Mouse (Mus musculus) cerebellum, adult 8-10 months (tissue): ENCODE measurements around the gene Itgb7.
"Not testable (repeated sequence)": the region's sequence is repeated elsewhere in the genome, so short reads cannot be mapped to it uniquely, and the experiment has no call there.

Experiments used
- DNase-seq: peaks from one replicate; pipeline ENCODE4 v3.0.0; 2022

Gene Itgb7

DNA sequence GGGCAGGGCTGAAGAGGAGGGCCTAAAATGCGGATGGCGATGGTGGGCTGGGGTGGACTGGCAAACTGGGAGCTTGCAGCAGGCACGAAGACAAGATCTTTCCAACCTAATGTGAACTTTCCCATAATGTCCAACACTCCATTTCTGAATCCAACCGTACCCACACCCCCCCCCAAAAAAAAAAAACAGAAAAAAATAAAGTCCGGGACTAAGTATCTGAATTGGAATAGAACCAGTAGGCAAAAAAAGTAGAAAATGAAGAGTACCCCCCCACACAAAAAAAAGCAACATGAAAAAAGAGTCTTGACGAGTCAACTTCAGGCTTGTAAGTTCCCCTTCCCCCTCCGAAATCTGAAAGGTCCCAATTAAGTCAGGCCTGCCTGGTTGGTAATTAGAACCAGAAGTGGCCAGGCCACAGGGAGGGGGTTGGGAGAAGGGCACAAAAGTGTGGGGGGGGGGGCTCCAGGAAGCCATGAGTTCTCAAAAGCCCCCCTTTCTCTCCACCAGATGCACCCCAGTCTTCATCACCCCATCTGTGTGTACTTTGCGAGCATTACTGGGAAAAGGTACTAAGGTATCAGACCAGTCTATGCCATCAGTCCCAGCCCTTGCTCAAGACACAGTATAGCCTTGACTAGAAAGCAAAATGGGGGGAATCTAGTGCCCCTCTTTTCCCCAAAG is 16.5 kb upstream of the Itgb7 start:
- DNase-seq = no peak

DNA sequence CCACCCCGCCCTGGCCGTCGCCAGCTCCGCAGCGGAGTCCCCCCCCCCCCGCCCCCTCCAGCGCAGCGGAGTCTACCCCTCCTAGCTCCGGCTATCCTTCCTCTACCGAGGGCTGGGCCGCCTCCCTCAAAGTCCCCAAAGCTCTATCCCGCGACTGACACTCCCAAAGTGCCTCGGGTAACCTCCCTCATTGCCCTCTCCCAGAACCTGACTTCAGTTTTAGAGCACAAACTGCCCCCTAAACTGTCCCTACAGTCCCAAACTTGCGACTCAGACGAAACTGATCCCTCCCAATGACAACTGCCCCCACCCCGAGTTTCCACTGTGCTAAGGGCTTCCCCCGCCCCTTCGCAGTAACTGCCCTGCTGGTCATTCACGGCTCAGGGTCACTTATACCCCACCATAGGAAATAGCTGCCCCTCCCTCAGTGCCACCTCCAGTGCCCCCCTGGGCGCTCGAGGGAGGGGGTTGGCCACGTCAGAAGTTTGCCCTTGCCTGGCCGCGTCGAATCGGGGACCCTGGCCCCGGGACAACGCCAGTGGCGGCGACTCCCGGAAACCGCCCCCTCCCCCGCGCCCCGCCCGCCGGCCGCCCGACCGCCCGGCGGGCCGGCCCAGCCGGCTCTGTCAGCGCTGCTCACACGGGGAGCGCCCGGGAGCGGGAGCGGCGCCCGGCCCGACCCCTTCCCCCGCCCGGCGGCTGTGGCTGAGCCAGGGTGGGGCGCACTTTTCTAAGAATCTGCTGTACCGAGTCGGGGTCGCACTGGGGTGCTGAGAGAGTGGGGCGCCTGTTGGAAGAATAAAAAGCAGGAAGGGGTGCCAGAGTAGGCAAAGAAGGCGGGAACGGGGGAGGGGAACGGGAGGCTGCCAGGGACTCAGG is 15.7 kb upstream of the Itgb7 start:
- peak; percentile 52 for DNase-seq

DNA sequence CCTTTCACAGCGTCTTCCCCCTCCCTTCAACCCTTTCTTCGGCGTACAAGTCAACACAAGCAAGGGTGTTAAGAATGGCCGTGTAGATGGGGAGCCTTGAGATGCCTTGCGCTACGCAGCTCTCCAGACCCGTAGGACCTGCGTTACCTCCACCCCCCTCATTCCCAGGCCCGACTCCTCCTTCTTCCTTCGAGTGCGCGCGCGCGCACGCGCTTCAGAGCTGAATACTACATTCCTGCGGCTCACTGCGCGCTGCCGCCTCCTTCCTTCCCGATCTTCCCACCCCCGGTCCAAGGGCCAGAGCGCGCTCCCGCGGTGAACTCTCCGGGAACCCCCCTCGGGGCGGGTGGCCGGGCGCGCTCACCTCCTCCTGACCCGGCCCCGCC is 15.1 kb upstream of the Itgb7 start:
- DNase-seq = peak; percentile 89

DNA sequence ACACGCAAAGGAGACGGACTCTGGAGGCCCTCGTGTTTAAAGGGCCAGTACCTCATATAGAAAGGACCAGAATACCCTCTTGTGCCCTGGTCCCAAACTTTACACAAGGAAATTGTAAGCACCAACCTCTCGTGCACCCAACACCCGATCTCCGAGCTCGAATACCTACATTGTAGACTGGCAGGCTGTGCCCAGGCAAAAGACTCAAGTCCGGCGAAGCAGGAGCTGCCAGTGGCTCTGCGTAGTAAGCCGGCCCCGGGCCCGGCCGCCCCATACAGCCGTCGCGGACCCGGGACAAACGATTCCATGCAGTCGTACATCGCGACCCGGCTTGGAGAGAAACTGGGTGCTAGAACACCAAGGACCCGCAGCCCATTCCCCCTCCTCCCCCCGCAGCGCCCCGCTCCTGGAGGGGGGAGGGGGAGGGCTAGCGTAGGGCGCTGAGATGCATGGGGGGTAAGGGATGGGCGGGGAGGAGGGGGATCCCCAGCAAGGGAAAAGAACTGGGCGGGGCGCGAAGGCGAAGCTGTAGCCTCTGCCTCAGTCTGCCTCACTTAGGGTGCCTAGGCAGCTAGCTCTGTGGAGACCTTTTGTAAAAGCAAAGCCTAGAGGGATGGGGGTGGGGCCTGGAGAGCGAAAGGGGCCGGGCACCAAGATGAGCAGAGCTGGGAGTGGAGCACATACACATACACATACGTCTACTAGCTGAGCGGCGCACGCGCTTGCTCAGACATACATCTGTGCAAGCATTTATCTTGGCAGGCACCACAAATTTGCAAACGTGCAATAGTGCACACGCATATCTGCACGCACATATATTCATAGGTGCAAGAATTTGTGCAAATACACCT is 14.4 kb upstream of the Itgb7 start:
- peak; percentile 70 for DNase-seq

- DNase-seq = no peak
Measured at GRCm38 (mm10) chr15:102245461-102245881, 13.7 kb upstream of the Itgb7 start.

GRCm38 (mm10) chr15:102244306-102245191 is 12.8 kb upstream of the Itgb7 start:
- DNase-seq = no peak

DNA sequence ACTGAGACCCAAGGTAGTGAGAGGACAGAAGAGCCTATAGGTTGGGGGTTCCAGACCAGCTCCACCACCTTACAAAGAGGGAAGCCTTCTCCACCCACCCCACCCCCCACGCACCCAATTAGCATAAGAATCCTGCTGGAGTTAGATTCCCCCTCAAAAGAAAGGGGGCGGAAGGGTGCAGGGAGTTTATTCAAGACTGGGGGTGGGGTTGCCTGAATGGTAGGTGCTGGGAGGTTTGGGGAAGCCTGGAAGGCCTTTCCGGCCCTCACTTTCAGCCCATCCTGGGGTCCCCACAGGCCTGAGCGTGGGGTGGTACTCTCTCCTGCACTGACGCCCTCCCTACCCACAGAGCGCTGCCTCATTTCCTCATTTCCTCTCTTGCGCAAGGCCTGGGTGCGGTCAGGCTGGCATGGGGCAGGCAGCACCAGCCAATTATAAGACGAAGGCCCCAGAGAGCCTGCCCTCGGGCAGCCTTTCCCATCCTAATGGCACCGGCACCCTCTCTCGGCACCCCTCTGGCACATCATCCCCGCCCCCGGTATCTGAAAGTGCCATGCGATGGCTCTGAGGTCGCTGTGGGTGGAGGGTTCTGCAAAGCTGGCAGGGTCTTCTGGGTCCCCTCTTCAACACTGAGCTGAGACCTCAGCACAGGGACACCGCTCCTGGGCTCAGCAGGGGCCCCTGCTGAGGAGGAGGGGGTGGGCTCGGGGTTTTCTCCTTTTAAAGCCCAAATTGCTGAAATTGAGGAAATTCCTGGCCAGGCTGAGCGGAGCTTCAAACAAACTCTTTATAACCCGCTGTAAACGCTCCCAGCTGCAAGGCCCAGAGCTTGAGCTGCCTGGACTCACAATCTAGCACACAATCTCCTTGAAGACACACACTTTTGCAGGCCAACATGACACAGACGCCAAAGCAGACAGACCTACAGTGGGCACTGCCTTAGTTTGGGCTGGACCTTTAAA is 11.8 kb upstream of the Itgb7 start:
- DNase-seq = no peak

GRCm38 (mm10) chr15:102242404-102243228 is 10.9 kb upstream of the Itgb7 start:
- DNase-seq = no peak

- DNase-seq = no peak
Measured at GRCm38 (mm10) chr15:102240607-102241006, 8.9 kb upstream of the Itgb7 start.

DNA sequence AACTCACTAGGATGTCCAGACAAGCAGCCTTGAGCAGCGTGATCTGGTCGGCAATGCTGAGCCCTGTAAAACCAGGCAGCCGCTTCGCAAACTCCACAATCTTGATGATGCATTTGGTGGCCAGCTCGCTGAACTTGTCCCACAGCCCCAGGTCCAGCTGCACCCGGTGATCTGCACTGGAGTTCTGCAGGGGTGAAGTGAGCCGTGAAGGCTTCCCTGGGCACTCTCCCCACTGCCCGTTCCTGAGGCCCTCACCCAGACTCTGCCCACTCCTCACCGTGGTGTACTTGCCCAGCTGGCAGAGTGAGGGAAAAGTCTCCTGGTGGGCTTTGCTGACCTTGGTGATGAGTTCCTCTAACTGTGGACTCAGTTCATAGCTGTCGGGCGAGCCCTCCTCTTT is 8.1 kb upstream of the Itgb7 start:
- no peak for DNase-seq

DNA sequence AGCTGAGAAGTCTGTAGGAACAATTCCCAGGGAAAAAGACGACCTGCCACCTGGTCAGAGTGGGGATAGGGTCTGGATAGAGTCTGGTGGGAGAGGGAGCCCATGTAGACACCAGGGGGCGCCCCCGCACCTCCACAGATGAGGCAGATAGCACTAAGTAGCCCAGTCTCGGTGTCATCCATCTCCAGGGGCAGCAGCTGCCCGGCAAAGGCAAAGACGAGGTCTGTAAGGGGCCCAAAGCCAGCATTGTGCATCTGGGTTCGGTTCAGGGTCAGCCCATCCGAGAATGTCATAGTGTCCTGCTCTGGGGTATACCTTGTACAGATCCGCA is 7.5 kb upstream of the Itgb7 start:
- peak; percentile 76 for DNase-seq

DNA sequence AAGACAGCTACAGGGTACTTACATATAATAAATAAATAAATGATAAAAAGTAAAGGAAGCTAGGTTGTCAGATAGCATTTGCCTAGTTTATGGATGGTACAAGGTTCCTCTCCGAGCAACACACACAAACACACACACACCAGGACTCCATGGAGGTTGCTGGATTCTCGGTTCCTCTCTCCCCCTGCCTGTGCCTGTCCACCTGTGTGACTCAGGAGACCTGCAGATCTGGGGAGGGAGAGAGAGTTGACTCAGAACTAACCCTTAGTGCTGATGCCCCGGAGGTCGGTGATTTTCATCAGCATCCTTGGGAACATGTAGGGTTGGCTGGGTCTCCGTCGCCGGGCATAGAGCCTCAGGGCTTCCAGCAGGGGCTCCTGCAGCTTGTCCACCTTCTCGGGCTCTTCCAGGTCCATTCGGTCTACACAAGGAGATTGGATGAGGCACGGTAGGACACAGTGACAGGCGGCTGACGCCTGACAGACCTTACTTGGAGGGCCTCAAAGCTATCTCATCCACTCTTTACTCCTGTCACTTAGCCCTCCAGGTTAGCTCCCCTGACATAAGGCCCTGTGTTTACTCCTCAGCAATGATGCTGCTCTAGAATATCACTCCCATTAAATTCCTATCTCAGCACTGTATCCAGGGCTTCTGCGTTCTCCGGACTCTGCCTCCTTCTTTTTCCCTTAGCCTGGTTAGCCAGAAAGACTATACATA is 7.0 kb upstream of the Itgb7 start:
- no peak for DNase-seq

DNA sequence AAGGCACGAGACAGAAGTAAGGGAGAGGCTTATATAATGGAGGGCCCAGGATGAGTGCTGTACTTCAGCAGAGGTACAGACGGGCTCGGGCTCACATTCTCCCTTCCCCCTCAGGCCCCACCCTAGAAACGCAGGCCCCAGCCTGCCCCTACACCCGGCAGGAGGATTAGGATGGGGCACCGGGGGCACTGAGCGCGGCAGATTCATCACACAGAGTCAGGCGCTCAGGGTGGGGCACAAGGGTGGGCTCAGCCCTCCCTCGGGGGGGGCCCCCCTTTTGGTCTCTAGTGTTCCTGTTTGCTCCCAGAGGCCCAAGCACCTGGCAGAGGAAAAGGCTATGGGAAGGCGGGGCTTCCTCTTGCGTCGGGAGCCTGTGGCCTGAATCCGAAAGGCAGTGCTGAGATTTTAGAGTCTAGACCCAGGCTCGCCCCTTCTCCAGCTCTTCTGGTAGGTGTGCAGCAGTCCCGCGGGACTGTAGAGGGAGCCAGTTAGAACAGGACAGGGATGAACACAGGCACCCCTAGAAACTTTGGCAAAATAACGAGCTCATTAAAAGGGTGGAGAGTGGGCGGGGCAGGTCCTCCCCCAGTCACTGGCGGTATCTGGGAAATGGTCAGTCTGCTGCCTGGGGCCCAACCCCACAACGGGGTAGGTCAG is 3.8 kb upstream of the Itgb7 start:
- DNase-seq = no peak

DNA sequence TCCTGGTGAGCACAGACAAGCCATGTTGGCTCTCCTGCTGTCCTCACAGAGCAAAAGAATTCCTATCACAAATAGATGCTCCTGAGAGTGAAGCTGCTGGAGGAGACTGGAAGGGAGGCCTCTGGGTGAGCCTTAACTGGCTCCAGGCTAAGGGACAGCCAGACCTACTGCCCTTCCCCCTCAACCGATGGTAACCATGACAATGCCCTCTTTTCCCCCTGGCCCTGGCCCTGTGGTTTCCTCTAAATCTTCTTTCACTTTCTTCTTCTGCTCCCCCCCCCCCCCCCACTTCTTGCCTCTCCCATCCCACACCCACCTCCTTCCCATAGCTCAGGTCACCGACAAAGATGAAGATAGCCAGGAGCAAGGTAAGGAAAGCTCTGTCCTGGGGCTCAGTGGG is 2.2 kb upstream of the Itgb7 start:
- no peak for DNase-seq

- no peak for DNase-seq
Measured at GRCm38 (mm10) chr15:102232764-102233163, 1.0 kb upstream of the Itgb7 start.

GRCm38 (mm10) chr15:102230408-102231321 is 1.1 kb downstream of the Itgb7 start:
- DNase-seq = no peak

GRCm38 (mm10) chr15:102225619-102226018 is 6.1 kb downstream of the Itgb7 start:
- not testable (repeated sequence) for DNase-seq
